Mouse (Mus musculus) intestine, postnatal 0 days (tissue): ENCODE results near the gene Cacna1e. TPM values are rescaled to one million over a fixed set of nuclear protein-coding genes. Genes with fewer than 3 reads are reported as not detected.

ENCODE experiments used
- ATAC-seq: fragments of 200-750 bp; cut with Nextera tagmentation; 2 replicates; pipeline ENCODE4 v1.8.0; 2017; ENCODE audit warnings: mild to moderate bottlenecking, moderate TSS enrichment, moderate library complexity
- H3K27ac ChIP-seq: fragments of 300-500 bp; sonication (generic); 2 replicates; pipeline ENCODE4 v1.5.1; 2014; ENCODE audit warnings: mild to moderate bottlenecking, low read depth, low read length, moderate library complexity
- H3K27me3 ChIP-seq: fragments of 300-500 bp; sonication (generic); replicated peaks from 2 replicates; pipeline ENCODE4 v1.6.1; 2014; ENCODE audit warnings: low read length, mixed read lengths; ENCODE audit not compliant: control insufficient read depth, insufficient read depth
- H3K36me3 ChIP-seq: fragments of 300-500 bp; sonication (generic); 2 replicates; pipeline ENCODE4 v1.6.1; 2014; ENCODE audit warnings: mild to moderate bottlenecking, moderate library complexity; ENCODE audit not compliant: control insufficient read depth, insufficient read depth
- H3K4me1 ChIP-seq: fragments of 300-500 bp; sonication (generic); replicated peaks from 2 replicates; pipeline ENCODE4 v1.6.1; 2014; ENCODE audit warnings: antibody characterized with exemption, low read length, mixed read lengths; ENCODE audit not compliant: control insufficient read depth, insufficient read depth
- H3K4me2 ChIP-seq: fragments of 300-500 bp; sonication (generic); replicated peaks from 2 replicates; pipeline ENCODE4 v1.6.1; 2014; ENCODE audit warnings: low read depth, mild to moderate bottlenecking, moderate library complexity
- H3K4me3 ChIP-seq: fragments of 300-500 bp; sonication (generic); 2 replicates; pipeline ENCODE4 v1.5.1; 2014; ENCODE audit warnings: low read depth, low read length
- H3K9ac ChIP-seq: fragments of 300-500 bp; sonication (generic); 2 replicates; pipeline ENCODE4 v1.6.1; 2014; ENCODE audit warnings: mild to moderate bottlenecking, low read depth, low read length
- H3K9me3 ChIP-seq: fragments of 300-500 bp; sonication (generic); 2 replicates; pipeline ENCODE4 v1.6.1; 2016; ENCODE audit warnings: mixed run types; ENCODE audit not compliant: control insufficient read depth
- CTCF ChIP-seq: sonication (generic); IDR thresholded peaks from 2 replicates; pipeline ENCODE4 v1.5.1; 2016; ENCODE audit warnings: low read depth, mild to moderate bottlenecking, control low read depth, antibody characterized with exemption, moderate library complexity
- WGBS: fragments of 180-500 bp; shearing (Covaris S2); extraction: QIAGEN DNeasy Blood & Tissue Kit; methylation state at CpG from one replicate; pipeline ENCODE4 v1.1.7; 2014; 5-methylcytosine and 5-hydroxymethylcytosine counted together
- polyA plus RNA-seq: library from polyadenylated mRNA; unstranded; fragments of >200 nt; fragmentation: Nextera tagmentation; extraction: Ambion mirVana; gene quantifications from 2 replicates; pipeline ENCODE4 v1.2.1, GENCODE M21; 2015

Gene Cacna1e
- polyA plus RNA-seq, 1 experiment from 2014 or later = 0.74 TPM

DNA sequence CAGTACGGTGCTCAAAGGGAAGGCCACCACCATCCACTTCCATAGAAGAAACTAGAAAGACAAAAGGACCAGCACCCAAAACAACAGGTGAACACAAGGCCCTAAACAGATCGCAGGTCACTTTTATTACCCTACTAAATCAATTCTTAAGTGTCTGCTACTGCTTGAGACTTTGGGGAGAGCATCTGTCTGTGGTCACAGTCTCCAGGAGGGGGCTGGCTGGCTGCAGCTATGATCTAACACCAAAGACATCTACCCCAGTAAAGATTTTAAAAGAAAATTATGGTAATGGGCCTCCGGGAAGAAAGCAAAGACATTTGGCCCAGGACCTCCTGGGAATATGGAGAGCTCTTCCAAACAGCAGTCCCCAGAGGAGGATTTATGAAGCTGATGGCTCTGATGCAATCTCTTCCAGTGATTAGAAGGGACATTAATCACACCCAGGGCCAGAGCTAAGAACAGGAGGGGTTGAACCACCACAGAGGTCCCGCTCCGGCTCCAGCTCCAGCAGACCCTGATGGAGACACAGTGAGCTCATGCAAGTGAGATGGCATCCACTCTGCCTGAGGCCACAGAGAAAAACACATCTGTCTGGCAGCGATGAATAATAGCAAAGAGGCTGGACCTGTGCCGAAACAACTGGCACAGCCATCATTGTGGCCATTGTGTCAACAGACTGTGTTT is 178.3 kb downstream of the Cacna1e start:
- no peak for ATAC-seq
- WGBS = 55% methylated on average over 7 of the region's 7 CpGs
- Histone ChIP-seq H3K4me2 (no peak overlapping the region), H3K9ac (no peak overlapping the region), H3K4me1 (no peaks in the 10 kb centered on the region), H3K27ac (no peak overlapping the region), H3K4me3 (no peak overlapping the region), H3K36me3 (no peaks in the 10 kb centered on the region), H3K9me3 (no peaks in the 10 kb centered on the region), H3K27me3 (no peaks in the 10 kb centered on the region)
- TF ChIP-seq CTCF = no peak

- no peaks in the 10 kb centered on the region for H3K4me1 ChIP-seq
- H3K4me3 ChIP-seq = no peak overlapping the region
- TF ChIP-seq CTCF = no peak
- H3K36me3 ChIP-seq = no peaks in the 10 kb centered on the region
- no peak for ATAC-seq
- 56% methylated on average over 11 of the region's 11 CpGs for WGBS
- no peaks in the 10 kb centered on the region for H3K9me3 ChIP-seq
- no peaks in the 10 kb centered on the region for H3K27me3 ChIP-seq
- no peak overlapping the region for H3K9ac ChIP-seq
- H3K4me2 ChIP-seq = no peak overlapping the region
- H3K27ac ChIP-seq = no peak overlapping the region
Measured at GRCm38 (mm10) chr1:154704558-154705185, 179.6 kb downstream of the Cacna1e start.

GRCm38 (mm10) chr1:154702623-154703022 is 181.7 kb downstream of the Cacna1e start:
- no peak for ATAC-seq
- Histone ChIP-seq H3K9ac (no peak overlapping the region), H3K4me2 (no peak overlapping the region), H3K4me3 (no peak overlapping the region), H3K27ac (no peak overlapping the region), H3K36me3 (no peaks in the 10 kb centered on the region), H3K27me3 (no peaks in the 10 kb centered on the region), H3K4me1 (no peaks in the 10 kb centered on the region), H3K9me3 (no peaks in the 10 kb centered on the region)
- no peak for TF ChIP-seq CTCF
- WGBS = 76% methylated on average over 2 of the region's 2 CpGs

- no peak overlapping the region for H3K4me3 ChIP-seq
- WGBS = 35% methylated on average over 14 of the region's 14 CpGs
- H3K27me3 ChIP-seq = no peaks in the 10 kb centered on the region
- no peak for ATAC-seq
- H3K9ac ChIP-seq = no peak overlapping the region
- no peak overlapping the region for H3K4me2 ChIP-seq
- no peak overlapping the region for H3K27ac ChIP-seq
- no peaks in the 10 kb centered on the region for H3K9me3 ChIP-seq
- TF ChIP-seq CTCF = no peak
- H3K36me3 ChIP-seq = no peaks in the 10 kb centered on the region
- no peaks in the 10 kb centered on the region for H3K4me1 ChIP-seq
Measured at GRCm38 (mm10) chr1:154688876-154689665, 195.2 kb downstream of the Cacna1e start.

GRCm38 (mm10) chr1:154686861-154687260 is 197.4 kb downstream of the Cacna1e start:
- Histone ChIP-seq H3K4me1 (no peaks in the 10 kb centered on the region), H3K36me3 (no peaks in the 10 kb centered on the region), H3K27me3 (no peaks in the 10 kb centered on the region), H3K9ac (no peak overlapping the region), H3K9me3 (no peaks in the 10 kb centered on the region), H3K4me2 (no peak overlapping the region), H3K27ac (no peak overlapping the region), H3K4me3 (no peak overlapping the region)
- 84% methylated on average over 6 of the region's 6 CpGs for WGBS
- TF ChIP-seq CTCF = no peak
- no peak for ATAC-seq

GRCm38 (mm10) chr1:154683477-154684106 is 200.7 kb downstream of the Cacna1e start:
- Histone ChIP-seq H3K9ac (no peak overlapping the region), H3K4me3 (no peak overlapping the region), H3K4me2 (no peak overlapping the region), H3K9me3 (no peaks in the 10 kb centered on the region), H3K27ac (no peak overlapping the region), H3K27me3 (no peaks in the 10 kb centered on the region), H3K4me1 (no peaks in the 10 kb centered on the region), H3K36me3 (no peaks in the 10 kb centered on the region)
- no peak for TF ChIP-seq CTCF
- ATAC-seq = no peak
- 79% methylated on average over 1 of the region's 1 CpGs for WGBS
